Mouse (Mus musculus) liver, embryonic 13.5 days (tissue): ENCODE measurements around the gene Cyp2w1. TPM values are rescaled to one million over a fixed set of nuclear protein-coding genes. Genes with fewer than 3 reads are reported as not detected.
"Not testable (repeated sequence)": the region's sequence is repeated elsewhere in the genome, so short reads cannot be mapped to it uniquely, and the experiment has no call there.

Experiments used
- ATAC-seq: fragments of 200-750 bp; cut with Nextera tagmentation; 2 replicates; pipeline ENCODE4 v1.8.0; 2017; ENCODE audit warnings: low read depth, mild to moderate bottlenecking, moderate number of reproducible peaks, moderate library complexity
- DNase-seq: peaks from one replicate; pipeline ENCODE4 v3.0.0; 2022
- H3K27ac ChIP-seq: fragments of 300-500 bp; sonication (generic); 2 replicates; pipeline ENCODE4 v1.5.1; 2015; ENCODE audit warnings: moderate library complexity, mild to moderate bottlenecking, inconsistent platforms
- H3K27me3 ChIP-seq: fragments of 300-500 bp; sonication (generic); 2 replicates; pipeline ENCODE4 v1.6.1; 2015; ENCODE audit warnings: mild to moderate bottlenecking, inconsistent platforms
- H3K36me3 ChIP-seq: fragments of 300-500 bp; sonication (generic); 2 replicates; pipeline ENCODE4 v1.6.1; 2015; ENCODE audit warnings: mild to moderate bottlenecking, inconsistent platforms
- H3K4me1 ChIP-seq: fragments of 300-500 bp; sonication (generic); replicated peaks from 2 replicates; pipeline ENCODE4 v1.6.1; 2015; ENCODE audit warnings: inconsistent platforms
- H3K4me2 ChIP-seq: fragments of 300-500 bp; sonication (generic); 2 replicates; pipeline ENCODE4 v1.6.1; 2015; ENCODE audit warnings: inconsistent platforms, mild to moderate bottlenecking, moderate library complexity
- H3K4me3 ChIP-seq: fragments of 300-500 bp; sonication (generic); replicated peaks from 2 replicates; pipeline ENCODE4 v1.5.1; 2015; ENCODE audit warnings: mild to moderate bottlenecking, inconsistent platforms
- H3K9ac ChIP-seq: fragments of 300-500 bp; sonication (generic); 2 replicates; pipeline ENCODE4 v1.6.1; 2015; ENCODE audit warnings: mild to moderate bottlenecking, inconsistent platforms
- H3K9me3 ChIP-seq: fragments of 300-500 bp; sonication (generic); replicated peaks from 2 replicates; pipeline ENCODE4 v1.6.1; 2016; ENCODE audit warnings: inconsistent platforms
- WGBS: fragments of 180-500 bp; shearing (Covaris S2); methylation state at CpG from one replicate; pipeline ENCODE4 v1.1.7; 2015; ENCODE audit not compliant: insufficient replicate concordance; 5-methylcytosine and 5-hydroxymethylcytosine counted together
- polyA plus RNA-seq: library from polyadenylated mRNA; unstranded; fragments of >200 nt; fragmentation: Nextera tagmentation; extraction: Ambion mirVana; gene quantifications from 2 replicates; pipeline ENCODE4 v1.2.1, GENCODE M21; 2015

Gene Cyp2w1
- polyA plus RNA-seq, 1 experiment from 2014 or later = not detected

DNA sequence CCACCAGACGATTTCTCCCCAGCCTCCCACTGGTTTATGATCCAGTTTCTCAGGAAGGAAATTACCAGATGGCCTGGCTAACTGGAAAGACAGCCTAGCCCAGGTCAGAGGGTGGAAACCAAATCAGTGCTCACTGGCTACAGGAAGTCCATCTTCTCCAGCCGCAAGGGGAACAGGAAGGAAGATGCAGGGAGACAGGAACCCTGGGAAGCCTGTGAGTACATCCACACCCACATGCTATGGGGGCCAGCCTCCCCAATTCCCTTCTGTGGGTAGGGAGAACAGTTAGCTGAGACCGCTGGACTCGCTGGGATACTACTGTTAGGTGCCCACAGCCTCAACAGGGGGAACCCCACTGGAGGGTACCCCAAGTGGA lies 35.8 kb downstream of the Cyp2w1 start:
- Histone ChIP-seq H3K9me3 (no peaks in the 10 kb centered on the region), H3K36me3 (peaks cover 62% of the 10 kb centered on the region), H3K4me1 (peaks cover 98% of the 10 kb centered on the region), H3K4me3 (peak overlapping the region; percentile 76), H3K27ac (peak overlapping the region; percentile 100), H3K27me3 (no peaks in the 10 kb centered on the region), H3K4me2 (peak overlapping the region; percentile 89), H3K9ac (peak overlapping the region; percentile 97)
- DNase-seq (no peak), ATAC-seq (no peak)
- WGBS = 50% methylated on average over 4 of the region's 4 CpGs

DNA sequence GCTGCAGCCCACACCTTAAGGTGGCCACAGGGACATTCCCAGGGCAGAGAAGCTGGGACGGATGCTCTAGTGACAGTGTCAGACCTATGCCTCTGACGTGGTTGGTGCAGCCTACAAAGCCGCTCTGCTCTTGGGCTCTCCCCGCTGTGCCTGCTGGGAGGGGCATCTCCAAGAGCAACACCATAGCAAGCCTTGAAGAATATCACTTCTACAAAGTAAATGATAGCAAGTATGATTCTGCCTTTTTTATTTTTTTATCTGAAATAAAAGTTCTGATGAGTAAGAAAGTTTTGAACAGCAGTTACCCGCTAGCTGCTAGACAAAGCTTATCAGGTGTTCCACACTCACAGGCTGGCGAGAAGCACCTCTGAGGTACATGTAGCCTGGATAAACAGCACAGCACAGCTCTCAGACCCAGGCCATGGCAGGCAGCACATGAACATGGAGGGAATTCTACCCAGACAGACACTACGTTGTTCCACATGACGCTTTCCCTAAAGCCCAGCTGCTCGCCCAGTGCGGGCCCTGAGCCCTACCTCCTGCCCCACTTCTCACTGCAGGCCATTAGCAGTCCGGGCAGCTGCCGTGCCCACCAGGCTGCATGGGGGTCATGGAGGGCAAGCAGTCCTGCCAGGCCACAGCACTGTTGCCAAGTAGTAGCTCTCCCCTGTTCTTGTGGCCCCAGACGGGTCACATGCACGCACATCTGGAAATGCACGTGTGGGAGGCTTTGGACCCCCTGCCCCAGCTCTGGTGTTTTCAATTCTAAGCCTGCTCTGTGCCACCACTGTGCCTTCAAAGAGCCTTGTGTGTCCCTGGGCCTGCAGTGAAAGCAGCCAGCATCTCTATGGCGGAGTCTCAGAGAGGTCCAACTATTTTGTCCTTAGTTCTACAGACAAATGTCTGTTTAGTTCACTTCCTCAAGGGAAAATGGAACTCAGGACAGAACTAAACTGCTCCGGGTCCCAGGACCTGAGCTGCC lies 36.6 kb downstream of the Cyp2w1 start:
- H3K4me3 ChIP-seq = peak overlapping the region; percentile 76
- H3K9me3 ChIP-seq = no peaks in the 10 kb centered on the region
- ATAC-seq = peak; percentile 76
- no peaks in the 10 kb centered on the region for H3K27me3 ChIP-seq
- peak overlapping the region; percentile 89 for H3K4me2 ChIP-seq
- peaks cover 63% of the 10 kb centered on the region for H3K36me3 ChIP-seq
- peak overlapping the region; percentile 97 for H3K9ac ChIP-seq
- 37% methylated on average over 17 of the region's 17 CpGs for WGBS
- H3K27ac ChIP-seq = peak overlapping the region; percentile 100
- DNase-seq = peak; percentile 76
- H3K4me1 ChIP-seq = peaks cover 98% of the 10 kb centered on the region

DNA sequence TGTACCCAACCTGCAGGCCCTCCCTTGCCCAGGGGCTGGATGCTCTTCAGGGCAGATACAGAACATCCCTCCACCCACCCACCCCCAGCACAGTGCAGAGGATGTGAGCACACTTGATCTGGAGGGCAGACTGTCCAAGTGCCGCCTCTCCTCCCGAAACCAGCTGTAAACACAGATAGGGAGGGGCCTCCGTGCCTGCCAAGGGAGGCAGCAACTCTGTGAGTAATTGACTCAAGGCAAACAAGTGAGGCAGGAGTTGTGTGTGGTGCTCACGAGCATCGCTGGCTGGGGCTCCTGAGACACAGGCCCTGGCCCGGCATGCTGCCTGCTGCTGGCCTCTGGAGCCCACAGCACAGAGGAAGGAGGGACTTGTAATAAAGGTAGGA lies 37.3 kb downstream of the Cyp2w1 start:
- Histone ChIP-seq H3K27ac (peak overlapping the region; percentile 100), H3K4me2 (peak overlapping the region; percentile 89), H3K9ac (peak overlapping the region; percentile 97), H3K4me1 (peaks cover 98% of the 10 kb centered on the region), H3K27me3 (no peaks in the 10 kb centered on the region), H3K9me3 (no peaks in the 10 kb centered on the region), H3K4me3 (peak overlapping the region; percentile 76), H3K36me3 (peaks cover 63% of the 10 kb centered on the region)
- ATAC-seq = peak; percentile 87
- 2% methylated on average over 6 of the region's 6 CpGs for WGBS
- peak; percentile 86 for DNase-seq

DNA sequence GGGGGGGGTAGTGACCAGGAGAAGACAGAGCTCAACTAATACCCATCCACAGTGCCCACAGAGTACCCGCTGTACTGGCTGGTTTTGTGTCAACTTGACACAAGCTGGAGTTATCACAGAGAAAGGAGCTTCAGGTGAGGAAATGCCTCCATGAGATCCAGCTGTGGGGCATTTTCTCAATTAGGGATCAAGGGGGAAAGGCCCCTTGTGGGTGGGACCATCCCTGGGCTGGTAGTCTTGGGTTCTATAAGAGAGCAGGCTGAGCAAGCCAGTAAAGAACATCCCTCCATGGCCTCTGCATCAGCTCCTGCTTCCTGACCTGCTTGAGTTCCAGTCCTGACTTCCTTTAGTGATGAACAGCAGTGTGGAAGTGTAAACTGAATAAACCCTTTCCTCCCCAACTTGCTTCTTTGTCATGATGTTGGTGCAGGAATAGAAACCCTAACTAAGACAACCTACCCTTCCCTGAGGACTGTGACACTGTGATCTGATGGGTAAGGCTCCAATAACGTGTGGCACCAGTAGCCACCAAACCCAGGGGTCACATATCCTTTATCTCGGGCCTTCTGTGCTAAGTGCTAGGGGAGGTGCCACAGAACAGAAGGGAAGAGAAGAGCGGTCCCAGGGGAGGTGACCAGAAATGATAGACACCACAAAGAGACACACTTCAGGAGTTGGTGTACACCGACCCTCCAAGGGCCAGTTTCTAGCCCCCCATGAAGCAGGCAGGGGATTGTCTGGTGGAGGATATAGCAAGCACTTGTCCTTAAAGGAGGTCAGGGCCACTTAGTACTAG lies 38.1 kb downstream of the Cyp2w1 start:
- DNase-seq (peak; percentile 55), ATAC-seq (peak; percentile 30)
- peak overlapping the region; percentile 97 for H3K9ac ChIP-seq
- peaks cover 98% of the 10 kb centered on the region for H3K4me1 ChIP-seq
- peak overlapping the region; percentile 76 for H3K4me3 ChIP-seq
- H3K9me3 ChIP-seq, H3K27me3 ChIP-seq: not testable (repeated sequence)
- WGBS = 29% methylated on average over 5 of the region's 5 CpGs
- H3K4me2 ChIP-seq = peak overlapping the region; percentile 89
- H3K36me3 ChIP-seq = peaks cover 63% of the 10 kb centered on the region
- peak overlapping the region; percentile 100 for H3K27ac ChIP-seq

DNA sequence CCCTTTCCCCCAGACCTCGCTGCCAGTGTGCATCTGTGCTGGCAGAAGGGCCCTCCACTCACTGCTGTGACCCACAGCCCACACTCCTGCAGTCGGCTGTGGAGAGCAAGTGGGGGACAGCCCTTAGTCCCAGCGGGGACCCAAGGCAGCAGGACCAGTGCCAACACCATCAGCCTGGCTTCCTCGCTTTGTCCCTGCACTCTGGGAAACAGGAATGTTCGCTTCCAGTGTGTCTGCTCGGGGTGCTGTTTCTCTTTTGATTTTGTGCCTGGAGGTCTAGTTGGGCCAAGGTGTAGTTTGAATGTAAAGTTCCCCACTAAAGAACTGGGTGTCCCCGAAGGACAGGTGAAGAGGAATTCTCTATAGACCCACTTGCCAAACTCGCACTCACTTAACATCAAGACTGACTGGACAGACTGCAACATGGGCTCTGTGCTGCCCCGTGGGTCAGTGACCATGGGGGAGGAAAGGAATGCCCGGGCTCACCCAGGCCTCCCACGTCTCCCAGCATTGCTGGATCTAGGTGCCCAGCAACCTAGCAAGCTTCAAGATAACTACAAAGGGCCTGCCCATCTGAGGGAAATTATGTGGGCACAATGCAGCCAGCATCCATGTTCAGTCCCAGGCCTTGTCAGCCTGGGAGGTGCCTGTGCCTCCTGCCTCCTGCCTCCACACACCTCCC lies 39.0 kb downstream of the Cyp2w1 start:
- Histone ChIP-seq H3K27me3 (no peaks in the 10 kb centered on the region), H3K4me1 (peaks cover 92% of the 10 kb centered on the region), H3K4me2 (peak overlapping the region; percentile 89), H3K9ac (peak overlapping the region; percentile 97), H3K4me3 (peak overlapping the region; percentile 76), H3K27ac (peak overlapping the region; percentile 100), H3K36me3 (peaks cover 59% of the 10 kb centered on the region), H3K9me3 (no peaks in the 10 kb centered on the region)
- ATAC-seq = no peak
- 79% methylated on average over 11 of the region's 11 CpGs for WGBS
- DNase-seq = no peak

DNA sequence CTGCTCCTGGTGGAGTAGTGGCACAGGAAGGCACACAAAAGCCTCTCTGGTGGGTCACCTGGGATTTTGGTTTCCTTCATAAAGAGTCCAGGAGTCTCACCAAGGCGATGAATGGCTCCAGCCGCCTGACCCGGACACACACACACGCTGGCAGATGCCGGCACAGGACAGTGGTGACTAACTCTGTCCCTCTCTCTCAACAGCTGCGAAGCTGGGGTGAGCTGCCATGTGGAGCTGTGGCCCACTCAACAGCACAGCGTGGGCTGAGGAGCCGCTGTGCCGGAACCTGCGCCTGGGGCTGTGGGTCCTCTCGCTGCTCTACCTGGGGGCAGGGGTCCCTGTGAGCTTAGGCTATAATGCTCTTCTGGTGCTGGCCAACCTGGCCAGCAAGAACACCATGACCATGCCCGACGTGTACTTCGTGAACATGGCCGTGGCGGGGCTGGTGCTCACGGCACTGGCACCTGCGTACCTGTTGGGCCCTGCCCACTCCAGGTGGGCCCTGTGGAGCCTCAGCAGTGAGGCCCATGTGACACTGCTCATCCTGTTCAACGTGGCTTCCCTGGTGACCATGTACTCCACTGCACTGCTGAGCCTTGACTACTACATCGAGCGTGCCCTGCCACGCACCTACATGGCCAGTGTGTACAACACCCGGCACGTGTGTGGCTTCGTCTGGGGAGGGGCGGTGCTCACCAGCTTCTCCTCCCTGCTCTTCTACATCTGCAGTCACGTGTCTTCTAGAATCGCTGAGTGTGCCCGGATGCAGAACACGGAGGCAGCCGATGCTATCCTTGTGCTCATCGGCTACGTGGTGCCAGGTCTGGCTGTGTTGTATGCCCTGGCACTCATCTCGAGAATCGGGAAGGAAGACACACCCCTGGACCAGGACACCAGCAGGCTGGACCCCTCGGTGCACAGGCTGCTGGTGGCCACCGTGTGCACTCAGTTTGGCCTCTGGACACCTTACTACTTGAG lies 40.1 kb downstream of the Cyp2w1 start:
- peak overlapping the region; percentile 97 for H3K9ac ChIP-seq
- no peak for DNase-seq

DNA sequence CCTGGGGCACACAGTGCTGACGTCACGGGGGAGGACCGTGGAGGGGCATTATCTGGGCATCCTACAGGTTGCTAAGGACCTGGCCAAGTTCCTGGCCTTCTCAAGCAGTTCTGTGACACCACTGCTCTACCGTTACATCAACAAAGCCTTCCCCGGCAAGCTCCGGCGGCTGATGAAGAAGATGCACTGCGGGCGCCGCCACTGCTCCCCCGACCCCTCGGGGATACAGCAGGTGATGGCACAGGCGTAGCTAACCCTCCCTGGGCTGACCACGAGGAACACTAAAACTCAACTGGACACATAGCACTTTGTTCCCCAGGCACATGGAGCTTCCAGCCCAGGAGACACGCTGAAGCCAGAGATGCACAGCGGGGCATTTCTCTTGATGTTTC lies 40.8 kb downstream of the Cyp2w1 start:
- H3K4me2 ChIP-seq = peak overlapping the region; percentile 89
- no peaks in the 10 kb centered on the region for H3K27me3 ChIP-seq
- H3K4me1 ChIP-seq = peaks cover 89% of the 10 kb centered on the region
- H3K27ac ChIP-seq = peak overlapping the region; percentile 100
- DNase-seq (no peak), ATAC-seq (no peak)
- H3K9ac ChIP-seq = peak overlapping the region; percentile 62; the same call in 1 of the 2 replicates
- H3K4me3 ChIP-seq = no peak overlapping the region
- H3K36me3 ChIP-seq = peaks cover 55% of the 10 kb centered on the region
- no peaks in the 10 kb centered on the region for H3K9me3 ChIP-seq
- WGBS = 91% methylated on average over 16 of the region's 16 CpGs

More for the DNA sequence above, 40.1 kb downstream of the Cyp2w1 start:
- peaks cover 59% of the 10 kb centered on the region for H3K36me3 ChIP-seq
- no peaks in the 10 kb centered on the region for H3K27me3 ChIP-seq
- H3K27ac ChIP-seq = peak overlapping the region; percentile 100
- H3K4me3 ChIP-seq = peak overlapping the region; percentile 76
- H3K4me1 ChIP-seq = peaks cover 89% of the 10 kb centered on the region
- WGBS = 92% methylated on average over 37 of the region's 37 CpGs
- ATAC-seq = no peak
- no peaks in the 10 kb centered on the region for H3K9me3 ChIP-seq
- H3K4me2 ChIP-seq = peak overlapping the region; percentile 89

DNA sequence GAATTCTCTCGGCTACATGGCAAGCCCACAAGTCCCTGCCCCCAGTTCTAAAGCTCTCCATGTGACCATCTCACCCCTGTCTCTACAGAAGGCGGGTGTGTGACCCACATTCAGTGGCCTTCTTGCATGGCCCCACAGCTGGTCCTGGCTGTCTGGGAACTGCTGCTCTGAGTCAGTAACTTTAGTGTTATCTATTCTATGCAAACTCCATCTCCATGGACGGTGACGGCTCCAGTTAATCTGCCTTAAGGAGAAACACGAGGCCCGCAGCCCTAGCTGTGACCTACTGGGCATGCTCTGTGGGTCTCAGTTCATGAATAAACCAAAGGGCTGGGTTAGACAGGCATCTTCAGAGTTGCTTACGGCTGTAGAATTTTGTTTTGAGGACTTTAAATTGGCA lies 42.0 kb downstream of the Cyp2w1 start:
- ATAC-seq = peak; percentile 43
- peak; percentile 71 for DNase-seq

DNA sequence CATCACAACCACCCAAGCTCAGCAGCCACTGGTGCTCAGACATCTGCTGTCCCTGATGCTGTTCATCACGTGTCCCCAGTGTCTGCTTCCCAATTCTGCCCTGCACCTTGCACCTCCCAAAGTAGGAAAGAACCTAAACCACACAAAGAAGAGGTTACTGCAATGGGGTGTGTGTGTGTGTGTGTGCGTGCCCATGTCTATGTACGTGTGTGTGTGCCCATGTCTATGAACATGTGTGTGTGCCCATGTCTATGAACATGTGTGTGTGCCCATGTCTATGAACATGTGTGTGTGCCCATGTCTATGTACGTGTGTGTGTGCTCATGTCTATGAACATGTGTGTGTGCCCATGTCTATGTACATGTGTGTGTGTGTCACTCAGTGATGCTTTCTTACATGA lies 43.1 kb downstream of the Cyp2w1 start:
- Histone ChIP-seq H3K9ac (peak overlapping the region; percentile 62; the same call in 1 of the 2 replicates), H3K4me2 (no peak overlapping the region), H3K27me3 (no peaks in the 10 kb centered on the region), H3K4me1 (peaks cover 77% of the 10 kb centered on the region), H3K36me3 (peaks cover 55% of the 10 kb centered on the region), H3K9me3 (no peaks in the 10 kb centered on the region), H3K27ac (peak overlapping the region; percentile 100; the same call in 1 of the 2 replicates), H3K4me3 (no peak overlapping the region)
- DNase-seq (no peak), ATAC-seq (no peak)
- WGBS = 89% methylated on average over 4 of the region's 4 CpGs

More for the DNA sequence above, 42.0 kb downstream of the Cyp2w1 start:
- Histone ChIP-seq H3K9me3 (no peaks in the 10 kb centered on the region), H3K36me3 (peaks cover 55% of the 10 kb centered on the region), H3K4me2 (peak overlapping the region; percentile 89), H3K27ac (peak overlapping the region; percentile 100), H3K4me1 (peaks cover 86% of the 10 kb centered on the region), H3K9ac (peak overlapping the region; percentile 62), H3K4me3 (peak overlapping the region; percentile 9), H3K27me3 (no peaks in the 10 kb centered on the region)
- 26% methylated on average over 7 of the region's 7 CpGs for WGBS

DNA sequence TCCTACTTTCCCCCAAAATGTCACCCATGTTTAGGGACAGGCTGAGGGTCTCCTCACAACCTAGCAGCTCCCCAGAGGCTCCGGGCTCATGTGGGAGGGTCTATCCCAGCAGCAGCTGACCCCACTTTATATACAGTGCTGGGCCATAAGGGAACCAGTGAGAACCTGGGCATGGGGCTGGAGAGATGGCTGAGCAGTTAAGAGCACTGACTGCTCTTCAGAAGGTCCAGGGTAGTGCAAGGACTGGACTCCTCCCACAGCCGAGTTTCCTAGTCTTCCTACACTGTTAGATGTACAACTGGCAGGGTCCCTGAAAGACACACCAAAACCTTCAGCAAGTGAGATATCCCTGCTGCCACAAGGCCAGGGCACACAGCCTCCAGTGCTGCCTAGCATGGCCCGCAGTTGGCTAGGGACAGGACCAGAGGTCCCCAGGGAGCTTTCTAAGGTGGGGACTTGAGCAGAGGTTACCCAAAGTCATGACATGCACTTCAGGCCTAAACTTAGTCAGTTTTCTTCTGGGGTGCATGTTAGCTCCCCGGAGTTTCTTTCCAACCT lies 45.0 kb downstream of the Cyp2w1 start:
- H3K9ac ChIP-seq = peak overlapping the region; percentile 28
- peaks cover 58% of the 10 kb centered on the region for H3K4me1 ChIP-seq

More for the DNA sequence above, 45.0 kb downstream of the Cyp2w1 start:
- ATAC-seq (no peak), DNase-seq (no peak)
- Histone ChIP-seq H3K4me3 (no peak overlapping the region), H3K27me3 (no peaks in the 10 kb centered on the region), H3K4me2 (no peak overlapping the region), H3K9me3 (no peaks in the 10 kb centered on the region), H3K36me3 (peaks cover 36% of the 10 kb centered on the region), H3K27ac (peak overlapping the region; percentile 79)
- WGBS = 76% methylated on average over 4 of the region's 4 CpGs
